Mouse (Mus musculus): ENCODE results near the gene C1qtnf3. TPM values are rescaled to one million over a fixed set of nuclear protein-coding genes. Genes with fewer than 3 reads are reported as not detected.
A peak's percentile ranks its signal among the peaks of the same experiment; 100 is the strongest.
"Not testable (repeated sequence)": the region's sequence is repeated elsewhere in the genome, so short reads cannot be mapped to it uniquely, and the experiment has no call there.

C1qtnf3 gene
- polyA plus RNA-seq, 1 experiment from 2014 or later, result 0.98 TPM

GRCm38 (mm10) chr15:10970777-10971176, 18.6 kb downstream of the C1qtnf3 start:
- Histone ChIP-seq H3K27me3 (ENCODE audit: control insufficient read depth, insufficient read depth, low read length) (no peaks in the 10 kb centered on the region), H3K4me1 (ENCODE audit: control insufficient read depth, insufficient read depth, low read length) (no peaks in the 10 kb centered on the region), H3K4me2 (replicated peaks; ENCODE audit: low read depth, low read length) (no peak overlapping the region), H3K4me3 (ENCODE audit: low read depth, low read length) (no peak overlapping the region), H3K9ac (replicated peaks; ENCODE audit: low read depth, low read length) (no peak overlapping the region), H3K27ac (ENCODE audit: low read length) (no peak overlapping the region), H3K9me3 (ENCODE audit: control insufficient read depth, low read depth, low read length) (no peaks in the 10 kb centered on the region), H3K36me3 (ENCODE audit: control insufficient read depth, insufficient read depth, low read length) (no peaks in the 10 kb centered on the region)
- ATAC-seq (ENCODE audit: insufficient number of reproducible peaks, insufficient read depth, low FRiP score, low read depth), result no peak
- WGBS, result 76% methylated on average over 5 of the region's 5 CpGs

GRCm38 (mm10) chr15:10977151-10977550, 25.0 kb downstream of the C1qtnf3 start:
- Histone ChIP-seq H3K27ac (ENCODE audit: low read length) (no peak overlapping the region), H3K4me3 (ENCODE audit: low read depth, low read length) (no peak overlapping the region), H3K4me1 (ENCODE audit: control insufficient read depth, insufficient read depth, low read length) (peaks cover 3% of the 10 kb centered on the region; the same call in 1 of the 2 replicates), H3K27me3 (ENCODE audit: control insufficient read depth, insufficient read depth, low read length) (no peaks in the 10 kb centered on the region), H3K36me3 (ENCODE audit: control insufficient read depth, insufficient read depth, low read length) (no peaks in the 10 kb centered on the region), H3K4me2 (replicated peaks; ENCODE audit: low read depth, low read length) (no peak overlapping the region), H3K9ac (replicated peaks; ENCODE audit: low read depth, low read length) (no peak overlapping the region), H3K9me3 (ENCODE audit: control insufficient read depth, low read depth, low read length) (no peaks in the 10 kb centered on the region)
- ATAC-seq (ENCODE audit: insufficient number of reproducible peaks, insufficient read depth, low FRiP score, low read depth), result no peak

GRCm38 (mm10) chr15:10980712-10981111, 28.6 kb downstream of the C1qtnf3 start:
- Histone ChIP-seq H3K9me3 (ENCODE audit: control insufficient read depth, low read depth, low read length) (no peaks in the 10 kb centered on the region), H3K4me1 (ENCODE audit: control insufficient read depth, insufficient read depth, low read length) (peaks cover 7% of the 10 kb centered on the region; the same call in 1 of the 2 replicates), H3K36me3 (ENCODE audit: control insufficient read depth, insufficient read depth, low read length) (no peaks in the 10 kb centered on the region), H3K4me2 (replicated peaks; ENCODE audit: low read depth, low read length) (peak overlapping the region; percentile 76; the same call in 1 of the 2 replicates), H3K27me3 (ENCODE audit: control insufficient read depth, insufficient read depth, low read length) (no peaks in the 10 kb centered on the region), H3K27ac (ENCODE audit: low read length) (no peak overlapping the region), H3K4me3 (ENCODE audit: low read depth, low read length) (no peak overlapping the region), H3K9ac (replicated peaks; ENCODE audit: low read depth, low read length) (no peak overlapping the region)
- no peak for ATAC-seq (ENCODE audit: insufficient number of reproducible peaks, insufficient read depth, low FRiP score, low read depth)
- WGBS, result 52% methylated on average over 2 of the region's 2 CpGs

- Histone ChIP-seq H3K4me3 (ENCODE audit: low read depth, low read length) (peak within 1 kb of the TSS; percentile 58), H3K4me2 (replicated peaks; ENCODE audit: low read depth, low read length) (peak within 1 kb of the TSS; percentile 76), H3K27me3 (ENCODE audit: control insufficient read depth, insufficient read depth, low read length) (no peaks in the 10 kb centered on the region), H3K9ac (replicated peaks; ENCODE audit: low read depth, low read length) (peak within 1 kb of the TSS; percentile 69), H3K4me1 (ENCODE audit: control insufficient read depth, insufficient read depth, low read length) (peaks cover 7% of the 10 kb centered on the region; the same call in 1 of the 2 replicates), H3K9me3 (ENCODE audit: control insufficient read depth, low read depth, low read length) (no peaks in the 10 kb centered on the region), H3K36me3 (ENCODE audit: control insufficient read depth, insufficient read depth, low read length) (no peaks in the 10 kb centered on the region), H3K27ac (ENCODE audit: low read length) (peak within 1 kb of the TSS; percentile 81)
- peak; percentile 99 for ATAC-seq (ENCODE audit: insufficient number of reproducible peaks, insufficient read depth, low FRiP score, low read depth)
- WGBS, result under 1% methylated on average over 52 of the region's 52 CpGs
These were observed 29.4 kb downstream of the C1qtnf3 start, which contains the start of gene Amacr for GRCm38 (mm10) chr15:10981377-10982063. Gene Amacr, plus strand, starts transcription at chr15:10981756.

- H3K4me3 ChIP-seq (ENCODE audit: low read depth, low read length), result peak overlapping the region; percentile 58
- ATAC-seq (ENCODE audit: insufficient number of reproducible peaks, insufficient read depth, low FRiP score, low read depth), result no peak
- no peaks in the 10 kb centered on the region for H3K27me3 ChIP-seq (ENCODE audit: control insufficient read depth, insufficient read depth, low read length)
- WGBS, result 7% methylated on average over 6 of the region's 6 CpGs
- peaks cover 7% of the 10 kb centered on the region; the same call in 1 of the 2 replicates for H3K4me1 ChIP-seq (ENCODE audit: control insufficient read depth, insufficient read depth, low read length)
- H3K4me2 ChIP-seq (replicated peaks; ENCODE audit: low read depth, low read length), result peak overlapping the region; percentile 76
- H3K27ac ChIP-seq (ENCODE audit: low read length), result peak overlapping the region; percentile 81
- no peaks in the 10 kb centered on the region for H3K36me3 ChIP-seq (ENCODE audit: control insufficient read depth, insufficient read depth, low read length)
- H3K9me3 ChIP-seq (ENCODE audit: control insufficient read depth, low read depth, low read length), result no peaks in the 10 kb centered on the region
- H3K9ac ChIP-seq (replicated peaks; ENCODE audit: low read depth, low read length), result peak overlapping the region; percentile 69
These were observed 29.9 kb downstream of the C1qtnf3 start for GRCm38 (mm10) chr15:10982064-10982435.

- Histone ChIP-seq H3K27ac (ENCODE audit: low read length) (no peak overlapping the region), H3K9me3 (ENCODE audit: control insufficient read depth, low read depth, low read length) (no peaks in the 10 kb centered on the region), H3K36me3 (ENCODE audit: control insufficient read depth, insufficient read depth, low read length) (peaks cover 4% of the 10 kb centered on the region; the same call in 1 of the 2 replicates), H3K4me3 (ENCODE audit: low read depth, low read length) (no peak overlapping the region), H3K4me1 (ENCODE audit: control insufficient read depth, insufficient read depth, low read length) (peaks cover 7% of the 10 kb centered on the region; the same call in 1 of the 2 replicates), H3K4me2 (replicated peaks; ENCODE audit: low read depth, low read length) (no peak overlapping the region), H3K27me3 (ENCODE audit: control insufficient read depth, insufficient read depth, low read length) (no peaks in the 10 kb centered on the region), H3K9ac (replicated peaks; ENCODE audit: low read depth, low read length) (no peak overlapping the region)
- no peak for ATAC-seq (ENCODE audit: insufficient number of reproducible peaks, insufficient read depth, low FRiP score, low read depth)
- 71% methylated on average over 6 of the region's 6 CpGs for WGBS
These were observed 33.6 kb downstream of the C1qtnf3 start for GRCm38 (mm10) chr15:10985756-10986155.

GRCm38 (mm10) chr15:10986477-10986876, 34.3 kb downstream of the C1qtnf3 start:
- H3K27me3 ChIP-seq (ENCODE audit: control insufficient read depth, insufficient read depth, low read length); H3K9ac ChIP-seq (replicated peaks; ENCODE audit: low read depth, low read length); H3K36me3 ChIP-seq (ENCODE audit: control insufficient read depth, insufficient read depth, low read length); H3K4me3 ChIP-seq (ENCODE audit: low read depth, low read length); H3K4me1 ChIP-seq (ENCODE audit: control insufficient read depth, insufficient read depth, low read length); H3K4me2 ChIP-seq (replicated peaks; ENCODE audit: low read depth, low read length); ATAC-seq (ENCODE audit: insufficient number of reproducible peaks, insufficient read depth, low FRiP score, low read depth); H3K27ac ChIP-seq (ENCODE audit: low read length); H3K9me3 ChIP-seq (ENCODE audit: control insufficient read depth, low read depth, low read length): not testable (repeated sequence)
- 89% methylated on average over 2 of the region's 2 CpGs for WGBS

GRCm38 (mm10) chr15:10990411-10990810, 38.3 kb downstream of the C1qtnf3 start:
- no peaks in the 10 kb centered on the region for H3K9me3 ChIP-seq (ENCODE audit: control insufficient read depth, low read depth, low read length)
- H3K27ac ChIP-seq (ENCODE audit: low read length), result no peak overlapping the region
- ATAC-seq (ENCODE audit: insufficient number of reproducible peaks, insufficient read depth, low FRiP score, low read depth), result no peak; the same call in 1 of the 2 replicates
- no peaks in the 10 kb centered on the region for H3K4me1 ChIP-seq (ENCODE audit: control insufficient read depth, insufficient read depth, low read length)
- H3K36me3 ChIP-seq (ENCODE audit: control insufficient read depth, insufficient read depth, low read length), result peaks cover 4% of the 10 kb centered on the region; the same call in 1 of the 2 replicates
- 44% methylated on average over 2 of the region's 2 CpGs for WGBS
- H3K27me3 ChIP-seq (ENCODE audit: control insufficient read depth, insufficient read depth, low read length), result no peaks in the 10 kb centered on the region
- no peak overlapping the region for H3K4me2 ChIP-seq (replicated peaks; ENCODE audit: low read depth, low read length)
- no peak overlapping the region for H3K9ac ChIP-seq (replicated peaks; ENCODE audit: low read depth, low read length)
- H3K4me3 ChIP-seq (ENCODE audit: low read depth, low read length), result no peak overlapping the region
